Mouse (Mus musculus) midbrain, postnatal 0 days (tissue): Measurements from ENCODE around the gene Cfap54. TPM values are rescaled to one million over a fixed set of nuclear protein-coding genes. Genes with fewer than 3 reads are reported as not detected.

Experiments
- ATAC-seq: fragments of 200-750 bp; cut with Nextera tagmentation; 2 replicates; pipeline ENCODE4 v1.8.0; 2017; ENCODE audit warnings: moderate number of reproducible peaks, mild to moderate bottlenecking, moderate TSS enrichment, moderate library complexity; ENCODE audit not compliant: low FRiP score
- DNase-seq: peaks from one replicate; pipeline ENCODE4 v3.0.0-alpha.2; 2015; ENCODE audit warnings: low spot score
- H3K27ac ChIP-seq: fragments of 300-500 bp; sonication (generic); 2 replicates; pipeline ENCODE4 v1.5.1; 2014; ENCODE audit warnings: low read depth, mild to moderate bottlenecking, low read length, mixed read lengths
- H3K27me3 ChIP-seq: fragments of 300-500 bp; sonication (generic); 2 replicates; pipeline ENCODE4 v1.6.1; 2014; ENCODE audit warnings: low read length, control low read depth, mixed read lengths; ENCODE audit not compliant: insufficient read depth
- H3K36me3 ChIP-seq: fragments of 300-500 bp; sonication (generic); 2 replicates; pipeline ENCODE4 v1.6.1; 2014; ENCODE audit warnings: low read length, control low read depth, mixed read lengths; ENCODE audit not compliant: insufficient read depth
- H3K4me1 ChIP-seq: fragments of 300-500 bp; sonication (generic); 2 replicates; pipeline ENCODE4 v1.6.1; 2014; ENCODE audit warnings: mild to moderate bottlenecking, control low read depth, antibody characterized with exemption, low read length, mixed read lengths; ENCODE audit not compliant: insufficient read depth
- H3K4me2 ChIP-seq: fragments of 300-500 bp; sonication (generic); 2 replicates; pipeline ENCODE4 v1.6.1; 2014; ENCODE audit warnings: low read depth, mild to moderate bottlenecking, low read length, mixed read lengths; ENCODE audit not compliant: poor library complexity, severe bottlenecking
- H3K4me3 ChIP-seq: fragments of 300-500 bp; sonication (generic); 2 replicates; pipeline ENCODE4 v1.5.1; 2014; ENCODE audit warnings: low read depth, mild to moderate bottlenecking, low read length, moderate library complexity
- H3K9ac ChIP-seq: fragments of 300-500 bp; sonication (generic); replicated peaks from 2 replicates; pipeline ENCODE4 v1.6.1; 2014; ENCODE audit warnings: mild to moderate bottlenecking, low read length, moderate library complexity, mixed read lengths; ENCODE audit not compliant: poor library complexity, severe bottlenecking
- H3K9me3 ChIP-seq: fragments of 300-500 bp; sonication (generic); 2 replicates; pipeline ENCODE4 v1.6.1; 2016; ENCODE audit warnings: low read length, control low read depth
- CTCF ChIP-seq: IDR thresholded peaks from 2 replicates; pipeline ENCODE4 v1.5.1; 2016; ENCODE audit warnings: antibody characterized with exemption, mild to moderate bottlenecking
- WGBS: fragments of 180-500 bp; shearing (Covaris S2); extraction: QIAGEN DNeasy Blood & Tissue Kit; methylation state at CpG from one replicate; pipeline ENCODE4 v1.1.7; 2014; 5-methylcytosine and 5-hydroxymethylcytosine counted together
- polyA plus RNA-seq: library from polyadenylated mRNA; unstranded; fragments of >200 nt; fragmentation: Nextera tagmentation; extraction: Ambion mirVana; gene quantifications from 2 replicates; pipeline ENCODE4 v1.2.1, GENCODE M21; 2015
- total RNA-seq: library from RNA; depleted of rRNA; stranded (reverse); fragments of >200 nt; gene quantifications from 2 replicates; pipeline ENCODE4 v1.2.3, GENCODE M21; 2014

Gene Cfap54
- total and polyA plus RNA-seq, 2 experiments from 2014 or later = 4.2 to 4.9 TPM

DNA sequence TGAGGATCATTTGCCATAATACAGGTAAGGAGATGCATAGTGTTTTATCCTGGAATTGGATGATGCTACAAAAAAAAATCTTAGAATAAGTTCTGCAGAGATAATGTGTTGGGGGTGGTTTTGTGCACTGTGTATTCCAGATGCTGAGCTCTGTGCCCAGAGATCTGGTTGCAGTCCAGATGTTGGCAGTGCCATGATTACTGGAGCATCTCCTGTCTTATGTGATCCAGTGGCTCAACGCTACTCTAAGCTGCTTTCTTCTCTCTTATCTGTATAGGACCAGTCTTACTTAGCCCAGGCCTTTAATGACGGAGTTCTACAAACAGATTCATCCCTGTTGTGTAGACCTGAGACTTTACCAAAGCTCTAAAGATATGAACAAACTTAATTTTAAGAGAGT, 10.5 kb upstream of the Cfap54 start:
- no peak for DNase-seq
- no peak for ATAC-seq
- Histone ChIP-seq H3K4me1 (no peaks in the 10 kb centered on the region), H3K36me3 (no peaks in the 10 kb centered on the region), H3K27ac (no peak overlapping the region), H3K9me3 (no peaks in the 10 kb centered on the region), H3K27me3 (no peaks in the 10 kb centered on the region), H3K9ac (no peak overlapping the region), H3K4me3 (no peak overlapping the region), H3K4me2 (no peak overlapping the region)
- WGBS = 94% methylated on average over 2 of the region's 2 CpGs
- no peak for TF ChIP-seq CTCF

- H3K36me3 ChIP-seq = no peaks in the 10 kb centered on the region
- DNase-seq = no peak
- no peak overlapping the region for H3K4me2 ChIP-seq
- 87% methylated on average over 6 of the region's 6 CpGs for WGBS
- no peak overlapping the region for H3K4me3 ChIP-seq
- TF ChIP-seq CTCF = no peak
- ATAC-seq = no peak
- H3K9ac ChIP-seq = no peak overlapping the region
- H3K27ac ChIP-seq = no peak overlapping the region
- no peaks in the 10 kb centered on the region for H3K27me3 ChIP-seq
- H3K4me1 ChIP-seq = no peaks in the 10 kb centered on the region
- no peaks in the 10 kb centered on the region for H3K9me3 ChIP-seq
These were observed 8.8 kb upstream of the Cfap54 start for GRCm38 (mm10) chr10:93090241-93090640.

- ATAC-seq = no peak
- Histone ChIP-seq H3K4me2 (no peak overlapping the region), H3K4me1 (no peaks in the 10 kb centered on the region), H3K4me3 (no peak overlapping the region), H3K27ac (no peak overlapping the region), H3K27me3 (no peaks in the 10 kb centered on the region), H3K9ac (no peak overlapping the region), H3K36me3 (no peaks in the 10 kb centered on the region), H3K9me3 (no peaks in the 10 kb centered on the region)
- no peak for DNase-seq
- no peak for TF ChIP-seq CTCF
- 67% methylated on average over 11 of the region's 11 CpGs for WGBS
These were observed 7.1 kb upstream of the Cfap54 start for GRCm38 (mm10) chr10:93088396-93089048.

DNA sequence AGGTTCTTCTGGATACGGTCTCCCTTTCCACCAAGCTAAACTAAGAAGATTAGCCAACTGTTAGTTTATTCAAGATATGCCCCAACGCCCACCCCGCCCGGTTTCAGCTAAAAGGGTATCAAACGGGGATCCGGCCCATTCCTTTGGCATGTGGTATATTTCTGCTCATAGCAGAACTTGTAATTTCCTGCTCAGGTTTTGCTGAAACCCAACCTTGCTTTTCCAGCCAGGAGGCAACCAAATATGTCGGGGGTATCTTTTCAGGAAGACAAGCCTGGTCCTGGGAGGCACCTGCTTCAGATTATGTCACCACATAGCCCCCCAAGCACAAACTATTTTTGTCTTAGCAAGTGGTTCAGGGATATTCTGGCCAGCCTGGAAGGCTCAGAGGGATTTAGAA, 6.1 kb upstream of the Cfap54 start:
- no peaks in the 10 kb centered on the region for H3K4me1 ChIP-seq
- 83% methylated on average over 7 of the region's 7 CpGs for WGBS
- no peaks in the 10 kb centered on the region for H3K9me3 ChIP-seq
- ATAC-seq (no peak), DNase-seq (no peak)
- no peak overlapping the region for H3K4me3 ChIP-seq
- no peak overlapping the region for H3K4me2 ChIP-seq
- no peak overlapping the region for H3K9ac ChIP-seq
- H3K27ac ChIP-seq = no peak overlapping the region
- TF ChIP-seq CTCF = no peak
- no peaks in the 10 kb centered on the region for H3K27me3 ChIP-seq
- no peaks in the 10 kb centered on the region for H3K36me3 ChIP-seq

GRCm38 (mm10) chr10:93083963-93084340, 2.5 kb upstream of the Cfap54 start:
- no peak for TF ChIP-seq CTCF
- WGBS = 25% methylated on average over 8 of the region's 8 CpGs
- Histone ChIP-seq H3K27me3 (no peaks in the 10 kb centered on the region), H3K4me1 (no peaks in the 10 kb centered on the region), H3K9ac (no peak overlapping the region), H3K27ac (no peak overlapping the region), H3K9me3 (no peaks in the 10 kb centered on the region), H3K4me2 (peak overlapping the region; percentile 12; the same call in 1 of the 2 replicates), H3K4me3 (no peak overlapping the region), H3K36me3 (no peaks in the 10 kb centered on the region)
- DNase-seq = no peak
- no peak for ATAC-seq

- Histone ChIP-seq H3K4me2 (peak overlapping the region; percentile 34), H3K9ac (no peak overlapping the region), H3K4me3 (peak overlapping the region; percentile 2; the same call in 1 of the 2 replicates), H3K27ac (no peak overlapping the region), H3K4me1 (no peaks in the 10 kb centered on the region), H3K27me3 (no peaks in the 10 kb centered on the region), H3K36me3 (no peaks in the 10 kb centered on the region), H3K9me3 (no peaks in the 10 kb centered on the region)
- ATAC-seq (no peak), DNase-seq (peak; percentile 66)
- TF ChIP-seq CTCF = peak; percentile 32; the same call in 1 of the 2 replicates
- WGBS = 5% methylated on average over 17 of the region's 17 CpGs
These were observed 2.0 kb upstream of the Cfap54 start for GRCm38 (mm10) chr10:93083198-93083962.
